Mouse (Mus musculus) CD8-positive naive resting alpha-beta T cell, adult 2 months (primary cell): ENCODE measurements around the gene Abcc2.

Source experiments
- DNase-seq, 2 experiments: peaks; one replicate each; pipeline ENCODE4 v3.0.0; 2022; ENCODE audit warnings: low read depth in 2 of 2, low spot score in 2 of 2

Abcc2 gene

DNA sequence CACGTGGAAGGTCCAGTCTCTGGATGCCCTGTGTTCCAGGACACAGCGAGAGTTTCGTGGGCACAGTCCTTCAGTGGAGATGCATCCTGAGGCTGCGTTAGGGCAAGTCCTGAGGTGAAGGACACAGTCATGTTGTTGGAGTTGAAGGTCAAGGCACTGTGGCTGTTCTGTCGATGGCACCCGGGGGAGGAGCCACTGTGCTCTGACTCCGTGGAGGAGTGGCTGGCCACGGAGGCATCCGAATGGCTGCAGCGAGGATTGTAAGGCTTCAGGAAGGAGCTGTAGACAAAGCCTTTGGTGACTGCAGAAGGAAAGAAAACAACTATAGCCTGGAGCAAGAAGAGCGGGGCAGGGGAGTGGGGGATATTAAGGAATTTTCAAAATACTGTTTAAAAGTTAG lies 68.0 kb downstream of the Abcc2 start:
- DNase-seq: no peak

DNA sequence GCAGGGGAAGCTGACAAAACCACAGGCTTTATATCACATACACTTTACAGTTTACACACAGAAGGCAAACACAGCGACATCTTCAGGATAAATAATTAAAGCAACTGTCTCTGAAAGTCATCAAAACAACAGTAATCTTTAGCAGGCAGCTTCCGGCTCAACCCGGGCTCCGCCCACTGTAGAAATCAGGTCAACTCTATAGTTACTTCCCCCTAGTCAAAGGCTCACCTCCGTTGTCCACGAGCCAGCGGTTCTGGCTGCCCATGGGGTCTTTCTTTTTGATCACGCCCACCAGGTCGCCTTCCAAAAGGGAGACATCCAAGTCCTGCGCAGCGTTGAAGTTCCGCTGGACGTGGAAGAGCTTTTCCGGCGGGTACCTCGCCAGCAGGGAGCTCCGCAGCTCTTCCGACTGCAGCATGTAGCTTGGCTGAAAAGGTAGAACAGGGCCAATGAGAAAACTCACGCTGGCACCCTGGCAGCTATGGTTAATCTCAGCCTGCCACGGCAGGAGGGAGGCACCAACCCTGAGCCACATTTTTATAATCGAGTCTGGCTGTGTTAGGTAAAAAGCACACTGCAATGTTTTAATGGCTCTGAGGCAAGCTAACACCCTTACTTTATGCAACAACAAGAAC lies 70.1 kb downstream of the Abcc2 start:
- peak in 1 of 2 experiments; percentile 3 for DNase-seq

DNA sequence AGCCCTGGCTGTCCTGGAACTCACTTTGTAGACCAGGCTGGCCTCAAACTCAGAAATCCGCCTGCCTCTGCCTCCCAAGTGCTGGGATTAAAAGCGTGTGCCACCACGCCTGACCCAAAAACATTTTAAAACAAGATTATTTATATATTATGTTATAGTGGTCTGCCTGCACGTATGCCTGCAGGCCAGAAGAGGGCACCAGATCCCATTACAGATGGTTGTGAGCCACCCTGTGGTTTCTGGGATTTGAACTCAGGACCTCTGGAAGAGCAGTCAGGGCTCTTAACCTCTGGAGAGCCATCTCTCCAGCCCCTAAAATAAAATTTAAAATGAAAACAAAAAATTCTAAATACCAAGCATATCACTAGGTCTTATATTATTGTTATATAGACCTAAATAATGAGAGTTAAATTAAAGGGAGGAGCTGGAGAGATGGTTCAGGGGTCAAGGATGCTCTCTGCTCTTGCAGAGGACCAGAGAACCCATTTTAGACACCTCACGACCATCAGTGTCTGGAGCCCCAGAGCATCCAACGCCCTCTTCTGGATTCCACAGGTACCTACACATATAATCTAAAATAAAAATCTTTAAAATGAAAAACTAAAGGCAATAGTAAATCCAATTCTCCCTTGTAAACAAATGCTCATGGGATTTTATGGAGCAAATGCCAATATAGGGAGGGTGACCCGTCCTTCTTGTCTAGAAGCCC lies 71.0 kb downstream of the Abcc2 start:
- no peak for DNase-seq

DNA sequence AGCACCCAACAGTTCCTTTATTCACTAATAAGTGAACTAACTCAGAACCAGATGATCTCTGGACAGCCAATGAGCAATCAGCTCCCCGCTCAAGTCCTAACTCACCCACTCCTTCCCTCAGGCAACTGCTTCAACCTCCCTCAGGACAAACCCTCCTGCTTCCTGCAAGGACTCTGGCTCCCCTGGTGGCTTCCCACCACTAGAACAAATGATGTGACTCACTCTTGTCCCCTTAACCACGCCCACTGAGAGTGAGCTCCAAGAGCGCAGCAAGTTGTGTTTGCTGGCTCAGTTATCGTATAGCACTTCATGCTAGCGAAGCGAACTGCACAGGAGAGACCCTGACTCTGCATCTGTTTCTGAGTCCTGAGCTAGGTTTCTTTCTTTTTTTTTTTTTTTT lies 75.4 kb downstream of the Abcc2 start:
- DNase-seq: no peak

DNA sequence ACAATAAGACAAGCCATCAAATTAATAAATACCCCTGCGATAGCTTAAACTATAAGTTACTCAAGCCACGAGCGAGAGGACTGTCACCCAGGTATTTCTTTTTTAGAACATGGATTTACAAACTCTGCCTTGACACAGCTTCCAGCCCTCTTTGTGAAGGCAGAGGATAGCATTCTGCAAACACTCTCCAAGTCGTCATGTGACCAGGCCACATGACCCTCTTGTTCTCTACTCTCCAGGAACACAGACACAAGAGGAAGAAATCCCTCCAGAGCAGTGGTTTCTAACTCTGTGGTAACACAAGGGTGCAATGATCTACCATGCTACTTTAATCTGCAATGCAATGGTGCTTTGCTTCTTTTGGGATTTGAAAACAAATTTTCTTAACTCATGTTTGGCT lies 88.4 kb downstream of the Abcc2 start:
- no peak for DNase-seq

DNA sequence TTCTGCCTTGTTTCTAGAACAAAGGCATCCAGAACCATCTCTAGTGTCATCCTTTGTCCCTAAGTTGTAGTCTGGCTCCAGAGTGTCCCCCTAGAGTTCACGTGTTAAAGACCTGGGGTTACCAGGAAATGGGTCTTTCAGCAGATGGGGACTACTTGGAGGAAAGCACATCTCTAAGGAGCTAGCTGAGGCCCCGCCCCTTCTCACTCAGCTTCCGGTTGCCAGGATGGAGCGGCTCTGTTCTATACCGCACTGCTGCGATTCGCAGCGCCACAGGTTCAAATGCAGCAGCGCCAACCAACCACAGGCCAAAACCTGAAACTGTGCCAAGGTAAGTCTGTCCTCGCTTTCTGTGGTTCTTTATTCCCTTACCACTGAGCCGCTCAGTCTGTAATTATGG lies 92.4 kb downstream of the Abcc2 start:
- no peak for DNase-seq

DNA sequence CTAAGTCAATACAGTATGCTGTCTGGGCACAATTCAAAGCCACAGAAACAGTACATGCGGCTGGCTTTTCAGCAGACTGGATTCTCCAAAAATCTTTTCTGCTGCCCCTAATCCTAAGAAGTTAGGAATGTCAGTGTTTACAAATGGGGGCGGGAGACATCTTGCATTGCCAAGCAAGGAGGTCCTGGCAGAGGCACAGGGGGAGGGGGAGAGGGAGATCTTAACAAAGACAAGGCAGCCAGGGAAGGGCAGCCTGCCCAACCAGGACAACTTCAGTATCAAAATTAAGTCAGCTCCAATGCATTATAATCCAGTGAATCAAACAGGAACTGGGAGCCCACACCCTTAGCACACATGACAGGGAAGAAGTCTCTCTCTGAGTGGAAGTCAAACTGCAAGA lies 94.0 kb downstream of the Abcc2 start:
- no peak for DNase-seq

DNA sequence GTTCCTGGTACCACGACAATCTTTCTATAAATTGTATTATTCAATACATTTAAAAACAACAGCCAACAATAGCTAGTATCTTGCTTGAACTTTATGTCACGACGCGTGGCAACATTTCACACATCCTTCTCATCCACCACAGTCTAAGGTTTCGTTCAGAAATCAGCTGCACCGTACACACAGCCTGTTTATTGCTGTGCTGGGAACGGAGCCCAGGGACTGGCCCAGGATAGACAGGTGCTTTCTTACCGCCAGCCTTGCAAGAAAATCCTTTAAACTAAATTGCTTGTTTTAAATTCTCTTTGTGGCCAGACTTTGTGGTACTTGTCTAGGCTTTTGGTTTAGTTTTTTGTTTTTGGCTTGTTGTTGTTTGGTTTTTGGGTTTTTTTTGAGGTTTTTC lies 95.4 kb downstream of the Abcc2 start:
- no peak for DNase-seq

DNA sequence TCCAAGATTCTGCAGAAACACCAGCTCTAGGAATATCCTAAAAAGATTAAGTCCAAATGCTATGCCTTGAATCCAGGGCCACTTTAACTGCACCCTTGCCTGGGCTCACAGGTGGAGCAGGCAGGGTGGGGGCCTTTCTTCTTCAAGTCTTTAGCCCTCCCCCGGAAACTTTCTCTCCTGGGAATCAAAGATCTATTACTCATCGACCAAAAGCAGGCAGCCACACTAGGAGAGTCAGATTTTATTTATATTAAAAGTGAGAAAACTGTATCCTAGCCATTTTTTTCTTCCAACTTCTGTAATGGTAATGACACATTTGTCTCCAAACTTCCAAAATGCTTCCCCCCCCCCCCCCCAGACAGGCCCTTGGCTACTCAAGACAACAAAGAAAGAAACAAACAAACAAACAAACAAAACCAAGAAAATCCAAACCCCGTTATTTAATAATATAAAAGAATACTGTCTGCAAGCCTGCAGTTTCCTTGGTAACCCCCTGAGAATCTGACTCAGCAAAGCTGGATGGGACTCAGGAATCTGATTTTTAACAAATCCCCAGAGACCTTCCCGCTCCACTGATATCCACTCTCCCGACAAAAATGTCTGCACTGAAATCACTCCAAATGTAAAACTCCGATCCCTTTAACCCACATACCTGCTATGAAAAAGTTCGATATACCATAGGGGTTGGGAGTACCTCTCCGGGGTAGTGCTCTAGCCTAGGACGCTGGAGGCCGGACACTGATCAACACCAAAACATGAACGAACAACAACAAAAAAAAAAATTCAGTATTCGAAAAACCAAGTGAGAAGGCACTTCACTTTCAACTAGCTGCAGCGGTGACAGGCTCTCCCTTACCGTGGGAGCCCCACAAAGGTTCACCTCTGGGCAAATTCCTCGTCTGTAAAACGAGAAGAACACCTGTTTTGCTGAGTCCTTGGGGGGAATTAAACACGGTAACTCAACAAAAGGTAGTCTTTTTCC lies 96.4 kb downstream of the Abcc2 start:
- DNase-seq: no peak

DNA sequence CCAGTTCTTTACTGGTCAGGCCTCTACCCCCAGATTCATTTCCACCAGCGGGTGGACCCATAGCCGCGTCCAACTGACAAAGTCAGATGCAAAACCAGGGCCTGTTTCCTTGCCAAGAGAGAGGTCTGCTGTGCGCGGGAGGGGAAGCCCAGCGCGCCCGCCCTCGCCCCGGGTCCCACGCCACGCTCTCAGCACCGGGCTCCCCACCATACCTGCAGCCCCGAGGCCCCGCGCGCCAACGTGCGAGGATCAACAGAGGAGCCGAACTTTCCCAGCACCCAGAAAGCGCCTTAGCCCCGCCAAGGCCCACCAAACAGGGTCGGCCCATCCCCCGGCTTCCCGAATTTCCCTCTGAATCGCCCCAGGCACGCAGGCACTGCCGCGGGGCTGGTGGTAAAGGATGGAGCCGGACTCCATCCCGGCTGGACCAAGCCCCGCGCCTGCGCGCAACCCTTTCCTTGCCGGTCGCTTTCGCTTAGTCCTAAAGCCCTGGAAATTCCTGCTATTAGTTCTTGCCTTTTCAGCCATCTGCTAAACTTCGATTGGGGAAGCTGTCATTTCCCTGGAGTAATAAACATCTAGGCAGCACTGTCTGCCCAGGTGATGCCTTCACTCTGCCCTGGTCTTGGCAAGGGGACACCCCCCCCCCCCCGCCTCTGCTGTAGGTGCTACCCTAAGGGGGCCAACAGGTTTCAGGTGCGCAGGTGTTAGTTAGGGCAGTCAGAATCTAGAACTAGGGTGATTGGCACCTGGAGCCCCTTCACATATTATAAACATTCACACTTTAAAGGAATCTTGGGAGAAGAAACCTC lies 97.6 kb downstream of the Abcc2 start:
- no peak for DNase-seq

DNA sequence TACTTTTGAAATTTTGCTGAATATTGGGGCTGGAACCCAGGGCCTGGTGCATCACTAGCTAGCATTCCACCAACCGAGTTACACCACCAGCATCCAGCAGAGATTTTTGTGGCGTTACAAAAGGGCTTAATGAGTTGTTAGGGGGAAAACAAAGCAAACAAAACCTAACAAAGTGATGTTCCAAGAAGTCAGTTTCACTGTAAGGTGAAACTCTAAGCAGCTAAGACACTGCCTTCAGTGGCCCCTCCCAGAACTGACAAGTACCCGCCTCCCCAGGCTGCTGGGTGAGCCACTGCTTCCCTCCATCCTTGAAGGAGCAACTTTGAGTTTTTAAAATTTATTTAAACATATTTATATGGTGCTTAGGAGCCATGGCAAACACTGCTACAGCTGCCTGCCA lies 98.4 kb downstream of the Abcc2 start:
- no peak for DNase-seq

DNA sequence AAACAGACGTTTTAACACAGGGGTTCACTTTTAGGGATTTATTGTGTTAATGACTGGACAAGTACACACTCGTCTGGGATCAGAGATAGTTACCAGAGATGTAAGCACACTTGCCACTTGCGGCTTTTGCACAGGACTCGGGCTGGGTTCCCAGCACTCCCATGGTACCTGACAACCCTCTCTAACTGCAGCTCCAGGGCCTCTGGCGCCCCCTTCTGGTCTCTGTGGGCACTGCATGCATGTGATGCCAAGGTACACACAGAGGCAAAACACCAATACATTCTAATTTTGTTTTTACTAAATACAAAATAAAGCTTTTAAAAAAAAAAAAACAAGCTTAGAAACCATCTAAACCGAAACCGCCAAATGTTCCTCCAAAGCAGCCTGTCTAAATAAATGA lies 99.6 kb downstream of the Abcc2 start:
- DNase-seq: no peak

DNA sequence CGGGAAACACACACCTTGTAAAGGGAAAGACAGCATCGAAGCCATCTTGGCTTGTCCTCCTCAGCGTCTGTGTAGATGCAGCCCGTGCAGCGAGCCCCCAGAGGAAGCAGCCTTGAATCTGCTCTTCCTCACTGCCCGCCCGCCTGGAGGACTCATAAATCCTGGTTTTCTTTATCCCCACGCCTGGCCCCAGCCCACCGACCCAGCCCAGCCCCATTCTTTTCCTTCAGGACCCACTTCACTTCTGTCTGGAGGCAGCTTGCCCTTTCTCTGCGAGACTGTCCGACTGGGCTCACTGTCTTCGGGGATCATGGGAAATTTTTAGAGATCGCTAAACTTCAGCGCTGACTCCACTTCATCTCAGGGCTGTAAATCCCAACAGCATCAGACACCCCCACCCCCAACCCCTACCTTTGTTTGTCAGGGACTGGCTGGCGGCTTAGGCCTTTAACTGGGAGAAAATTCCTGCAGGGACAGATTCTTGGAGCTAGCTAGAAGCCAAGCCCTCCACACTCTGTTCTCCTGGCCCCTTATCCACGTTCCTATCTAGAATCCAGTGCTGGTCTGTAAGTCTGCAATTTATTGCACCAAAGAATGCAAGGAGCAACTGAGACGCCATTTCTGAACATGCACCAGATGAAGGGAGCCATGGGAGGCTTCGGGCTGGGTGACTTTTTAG lies 101.0 kb downstream of the Abcc2 start:
- no peak for DNase-seq

DNA sequence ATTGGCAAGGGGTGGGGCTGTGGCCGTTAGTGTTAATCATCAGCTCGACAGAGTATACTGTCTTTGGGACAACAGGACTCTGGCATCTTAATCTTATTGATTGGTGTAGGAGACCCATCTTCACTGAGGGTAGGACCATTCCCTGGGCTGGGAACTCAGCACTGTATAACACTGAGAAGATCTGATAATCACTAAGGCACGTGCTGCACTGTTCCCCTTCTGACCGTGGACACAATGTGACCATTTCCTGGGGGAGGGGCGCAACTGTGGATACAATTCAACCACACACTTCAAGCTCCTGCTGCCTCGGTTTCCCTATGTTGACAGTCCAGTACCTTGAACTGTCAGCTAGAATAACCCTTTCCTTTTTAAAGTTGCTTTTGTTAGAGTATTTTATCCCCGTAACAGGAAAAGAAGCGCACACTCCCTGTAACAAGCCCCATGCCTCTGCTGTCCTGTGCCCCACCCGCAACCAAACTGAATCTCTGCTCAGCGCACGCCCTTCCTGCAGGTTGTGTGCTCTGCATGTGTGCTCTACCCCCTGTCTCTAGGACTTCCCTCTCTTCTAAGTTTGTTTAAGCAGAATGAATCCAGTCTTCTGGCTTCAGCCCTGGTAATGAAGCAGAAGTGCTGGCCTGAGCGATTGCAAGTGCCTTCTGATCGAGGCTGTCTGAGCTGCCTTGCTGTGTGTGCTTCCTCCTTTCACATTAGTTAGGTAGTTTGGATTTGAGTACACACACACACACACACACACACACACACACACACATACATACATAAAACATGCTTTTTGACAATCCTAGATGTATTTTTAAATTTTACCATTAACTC lies 102.9 kb downstream of the Abcc2 start:
- no peak for DNase-seq

DNA sequence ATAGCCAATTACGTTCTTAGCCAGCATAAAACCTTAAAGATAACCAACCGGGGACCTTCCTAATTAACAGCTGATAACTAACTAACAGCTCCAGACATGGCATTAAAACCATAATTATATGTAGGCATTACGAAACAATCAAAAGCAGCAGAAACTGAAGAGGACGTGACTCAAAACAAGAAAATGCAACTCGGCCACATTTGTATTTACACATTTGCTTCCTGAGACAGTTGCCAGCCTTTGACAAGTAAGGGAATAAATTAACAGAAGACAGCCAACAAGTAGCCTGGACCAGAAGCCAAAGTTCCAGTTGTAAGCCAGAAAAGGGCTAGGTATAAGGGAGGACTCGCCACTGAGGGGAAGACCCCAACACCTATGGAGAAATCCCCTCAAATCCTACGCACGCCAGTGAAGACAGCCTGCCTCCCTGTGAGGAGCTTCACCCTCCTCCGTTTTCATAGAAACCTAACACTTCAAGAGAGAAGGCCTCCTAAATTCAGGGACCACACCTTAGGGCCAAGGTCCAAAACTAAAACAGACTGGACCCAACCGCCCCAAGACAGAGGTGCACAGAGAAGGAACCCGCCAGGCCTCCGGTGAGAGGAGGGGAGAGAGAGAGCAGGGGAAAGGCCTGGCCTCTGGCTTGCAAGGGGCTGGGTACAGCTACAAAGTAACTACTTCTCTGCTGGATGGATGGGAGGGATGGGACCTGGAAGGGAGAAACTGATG lies 104.5 kb downstream of the Abcc2 start:
- DNase-seq: no peak

DNA sequence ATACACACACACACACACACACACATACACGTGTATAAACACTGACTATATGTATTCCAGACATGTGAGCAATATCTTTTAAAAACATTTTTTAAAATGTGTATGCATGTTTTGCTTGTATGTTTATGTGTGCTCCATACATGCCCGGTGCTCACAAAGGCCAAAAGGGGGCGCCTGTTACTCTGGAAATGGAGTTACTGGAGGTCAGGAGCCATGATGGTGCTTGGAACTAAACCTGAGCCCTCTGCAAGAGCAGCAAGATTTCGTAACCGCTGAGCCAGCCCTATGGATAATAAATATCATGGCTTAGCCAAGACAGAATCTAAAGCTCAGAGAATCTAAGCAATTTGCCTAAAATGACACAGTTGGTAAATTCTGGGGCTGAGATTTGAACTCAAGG lies 105.2 kb downstream of the Abcc2 start:
- no peak for DNase-seq

DNA sequence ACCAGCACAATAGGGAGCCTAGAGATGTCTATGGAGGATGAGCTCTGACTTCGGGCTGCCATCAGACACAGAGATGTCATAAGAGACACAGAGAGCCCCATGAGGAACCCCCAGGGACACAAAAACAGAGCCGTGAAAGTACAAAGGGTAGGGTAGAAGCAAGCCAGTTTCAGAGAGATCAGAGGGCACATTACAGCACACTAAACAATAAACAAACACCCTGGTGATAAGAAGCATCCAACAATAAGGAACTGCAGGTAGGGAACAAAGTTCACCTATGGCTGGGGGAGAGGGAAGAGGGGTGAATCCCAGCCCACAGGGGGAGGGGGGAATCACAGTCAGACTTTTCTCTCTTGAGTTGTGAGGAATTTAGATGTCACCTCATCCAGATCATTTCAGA lies 105.7 kb downstream of the Abcc2 start:
- DNase-seq: no peak
